Comparison of ENCODE assay signal across 8 mouse cellular contexts in genomic region chr1:54556586-54557221, GRCm38 (mm10). TPM values are rescaled to one million over a fixed set of nuclear protein-coding genes. Genes with fewer than 3 reads are reported as not detected.
DNase-seq lines count a peak whose midpoint lies in the region; ATAC-seq and TF ChIP-seq lines count a peak whose summit lies in the region.

No protein-coding gene starts in this region.

- H3K36me3 ChIP-seq in hindbrain, embryonic 15.5 days = no peaks in the 10 kb centered on the region
- H3K36me3 ChIP-seq in liver, embryonic 16.5 days (ENCODE audit: control insufficient read depth, insufficient read depth) = no peaks in the 10 kb centered on the region

- no peak for TF ChIP-seq CTCF in left cerebral cortex, adult 2 months (IDR thresholded peaks at IDR 0.05)
- no peak for TF ChIP-seq CTCF in brain, embryonic 14.5 days (IDR thresholded peaks at IDR 0.05; ENCODE audit: borderline replicate concordance, extremely low read depth, insufficient read depth, insufficient read length)

- H3K27me3 ChIP-seq in hindbrain, embryonic 15.5 days = no peaks in the 10 kb centered on the region
- H3K27me3 ChIP-seq in liver, embryonic 16.5 days (ENCODE audit: control insufficient read depth, insufficient read depth, low read depth, low read length) = peaks cover 2% of the 10 kb centered on the region

- peak overlapping the region; percentile 76 for H3K9ac ChIP-seq in hindbrain, embryonic 15.5 days
- H3K9ac ChIP-seq in liver, embryonic 16.5 days (ENCODE audit: low read depth, low read length) = peak overlapping the region; percentile 40; the same call in 1 of the 2 replicates

- peak overlapping the region; percentile 78 for H3K4me2 ChIP-seq in hindbrain, embryonic 15.5 days
- H3K4me2 ChIP-seq in liver, embryonic 16.5 days (ENCODE audit: low read depth, low read length) = peak overlapping the region; percentile 69

- H3K27ac ChIP-seq in left cerebral cortex, adult 2 months = peak overlapping the region; percentile 90
- peak overlapping the region; percentile 94 for H3K27ac ChIP-seq in hindbrain, embryonic 15.5 days (replicated peaks)
- no peak overlapping the region for H3K27ac ChIP-seq in liver, embryonic 16.5 days (ENCODE audit: low read length)

- TF ChIP-seq POLR2A in brain, embryonic 14.5 days (IDR thresholded peaks at IDR 0.05; ENCODE audit: borderline replicate concordance, extremely low read depth, insufficient read depth, insufficient read length, poor library complexity, severe bottlenecking) = no peak

- 1% methylated on average over 18 of the region's 18 CpGs for WGBS in hindbrain, embryonic 15.5 days
- WGBS in liver, embryonic 16.5 days (ENCODE audit: insufficient replicate concordance) = 8% methylated on average over 18 of the region's 18 CpGs

- no peak for DNase-seq in left cerebral cortex, adult 2 months (ENCODE audit: extremely low spot score in 1 of 2, low spot score in 2 of 2)
- DNase-seq in left cerebral cortex, postnatal 4 days = no peak
- peak; percentile 56 for DNase-seq in brain, embryonic 14.5 days (ENCODE audit: low read depth)
- DNase-seq in yolk sac, embryonic 10.5 days (ENCODE audit: low spot score) = peak; percentile 31
- DNase-seq in adrenal gland, adult 18-20 months (ENCODE audit: low spot score in 2 of 2) = no peak
- no peak for DNase-seq in adrenal gland, postnatal 14 days

- H3K9me3 ChIP-seq in hindbrain, embryonic 15.5 days = no peaks in the 10 kb centered on the region
- H3K9me3 ChIP-seq in liver, embryonic 16.5 days (replicated peaks; ENCODE audit: control insufficient read depth, low read length) = no peaks in the 10 kb centered on the region

- intact Hi-C loops in left cerebral cortex, adult 2 months (cut with DNase I) = loop anchor here (2.0 to 5.0 kb wide), 3 partner anchors 22 to 161 kb away; no protein-coding TSS in a partner anchor
- intact Hi-C loops in left cerebral cortex, postnatal 4 days (cut with DNase I) = loop anchor here (10.0 kb wide), 2 partner anchors 88 to 418 kb away; no protein-coding TSS in a partner anchor

- H3K4me1 ChIP-seq in hindbrain, embryonic 15.5 days (replicated peaks) = peaks cover 24% of the 10 kb centered on the region
- H3K4me1 ChIP-seq in liver, embryonic 16.5 days (ENCODE audit: control insufficient read depth, low read depth, low read length) = no peaks in the 10 kb centered on the region

- ATAC-seq in hindbrain, embryonic 15.5 days (ENCODE audit: low FRiP score, low read depth) = no peak
- no peak for ATAC-seq in liver, embryonic 16.5 days (ENCODE audit: low read depth)

- H3K4me3 ChIP-seq in left cerebral cortex, adult 2 months = peak overlapping the region; percentile 86
- peak overlapping the region; percentile 65 for H3K4me3 ChIP-seq in hindbrain, embryonic 15.5 days
- H3K4me3 ChIP-seq in liver, embryonic 16.5 days (ENCODE audit: low read depth, low read length) = peak overlapping the region; percentile 62

RNA-seq across cellular contexts. Expression of gene Pgap1, which starts 0.8 kb away (rescaled TPM):
- 10 to 100 TPM; 32.0 to 32.9 TPM for total RNA-seq in left cerebral cortex, adult 2 months (2021)
- total RNA-seq in left cerebral cortex, postnatal 4 days (2021) = 10 to 100 TPM; 70.2 to 72.6 TPM
- polyA plus RNA-seq in brain, embryonic 14.5 days (2012; rRNA removed) = 19.5 and 24.4 TPM in 2 replicates
- polyA plus RNA-seq in hindbrain, embryonic 15.5 days (2015; fragmentation: Nextera tagmentation; extraction: Ambion mirVana) = 20.9 and 25.5 TPM in 2 replicates
- 0.93 and 1.5 TPM in 2 replicates for polyA plus RNA-seq in liver, embryonic 16.5 days (2015; fragmentation: Nextera tagmentation; extraction: Ambion mirVana)
- 1 to 10 TPM; 3.5 to 6.3 TPM for total RNA-seq in adrenal gland, adult 18-20 months (2021)
- total RNA-seq in adrenal gland, postnatal 14 days (2021) = 5.4 and 10.2 TPM in 2 replicates

Comparison
In these comparisons a context has a peak if more than half of its experiments do, and no peak if none do; other contexts are left out.
1. DNase-seq: peak in brain, embryonic 14.5 days (single experiment) and yolk sac, embryonic 10.5 days (single experiment); none in left cerebral cortex, adult 2 months (0 of 2), left cerebral cortex, postnatal 4 days (single experiment), adrenal gland, adult 18-20 months (0 of 2) and adrenal gland, postnatal 14 days (single experiment).
2. Peak in every context shown above with its lines, with median percentiles within 50 percentile points of each other: H3K4me3 ChIP-seq.